Mouse (Mus musculus): ENCODE measurements at regions not wholly inside any gene's neighbourhood (a gene's known extent, or its start where the extent isn't known, plus 50 kb on each side); places are given as distances from the start of the nearest gene placed in this dataset.

DNA sequence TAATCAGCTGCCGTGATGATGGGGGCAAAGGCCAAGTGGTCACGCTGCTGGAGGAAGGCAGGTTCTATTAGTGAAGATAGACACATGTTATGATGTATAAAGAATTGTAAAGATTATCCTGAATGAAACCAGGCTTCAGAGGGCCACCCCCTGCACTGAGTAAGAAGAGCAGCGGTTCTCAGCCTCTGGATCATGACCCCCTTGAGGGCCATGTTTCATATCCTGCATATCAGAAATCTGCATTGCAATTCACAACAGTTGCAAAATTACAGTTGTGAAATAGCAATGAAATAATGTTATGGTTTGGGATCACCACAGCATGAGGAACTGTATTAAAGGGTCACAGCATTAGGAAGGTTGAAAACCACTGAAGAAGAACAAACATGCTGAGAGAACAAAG is 162.5 kb upstream of the Zranb2 start:
- no peak for DNase-seq (ENCODE audit: low read depth, low spot score)

DNA sequence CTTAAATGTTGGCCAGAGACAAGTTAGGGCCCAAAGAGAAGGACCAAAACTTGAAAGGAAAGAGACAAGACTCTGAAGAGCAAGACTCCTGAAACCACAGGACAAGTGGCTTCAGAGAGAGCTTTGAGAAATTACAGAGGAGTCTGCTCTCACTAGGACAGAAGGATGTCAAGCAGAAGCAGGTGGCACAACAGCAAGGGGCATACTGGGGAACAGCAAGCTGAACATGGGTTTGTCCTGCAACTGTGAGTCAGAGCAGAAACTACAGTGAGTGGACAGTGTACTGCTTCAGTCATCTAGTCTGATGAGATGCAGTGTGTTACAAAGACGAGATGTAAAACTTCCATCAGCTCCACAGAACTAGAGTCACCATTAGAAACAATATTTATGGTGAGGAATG is 160.6 kb upstream of the Zranb2 start:
- no peak for DNase-seq (ENCODE audit: low read depth, low spot score)

DNA sequence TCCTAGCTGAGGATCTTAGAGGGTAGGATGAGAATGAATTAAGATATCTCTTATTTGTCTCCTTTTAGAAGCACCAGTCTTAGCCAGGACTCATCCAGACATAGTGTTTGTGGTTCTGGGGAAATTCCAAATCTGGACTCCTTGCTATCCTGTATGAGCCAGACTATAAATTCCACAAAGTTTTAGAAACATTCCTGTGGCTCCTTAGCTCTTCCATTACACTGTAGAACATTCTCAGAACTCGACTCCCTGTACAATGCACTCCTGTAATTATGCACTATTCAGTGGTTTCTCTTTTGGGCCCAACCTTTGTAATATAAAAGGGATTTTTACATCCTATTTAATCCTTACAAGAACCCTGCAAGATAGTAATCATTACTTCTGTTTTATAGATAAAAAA is 159.8 kb upstream of the Zranb2 start:
- DNase-seq (ENCODE audit: low read depth, low spot score), result no peak

DNA sequence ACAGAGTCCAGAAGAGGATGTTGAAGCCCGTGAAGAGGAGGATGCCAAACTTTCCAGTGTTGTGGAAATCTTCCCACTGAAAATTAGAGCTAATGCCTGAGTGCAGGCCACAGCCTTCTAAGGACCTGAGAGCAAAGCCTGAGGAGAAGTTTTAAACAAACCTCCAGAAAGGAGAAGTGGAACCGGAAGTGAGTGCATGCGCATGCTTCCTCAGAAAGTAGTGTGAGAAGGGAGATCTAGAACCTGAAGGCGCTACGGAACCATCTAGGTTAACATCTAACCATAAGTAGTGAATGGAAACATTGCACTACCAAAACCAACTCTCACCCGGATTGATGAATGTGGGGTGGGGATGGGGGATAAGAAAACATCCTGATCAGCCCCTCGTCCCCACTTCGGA is 156.4 kb upstream of the Zranb2 start:
- no peak for DNase-seq (ENCODE audit: low read depth, low spot score)

DNA sequence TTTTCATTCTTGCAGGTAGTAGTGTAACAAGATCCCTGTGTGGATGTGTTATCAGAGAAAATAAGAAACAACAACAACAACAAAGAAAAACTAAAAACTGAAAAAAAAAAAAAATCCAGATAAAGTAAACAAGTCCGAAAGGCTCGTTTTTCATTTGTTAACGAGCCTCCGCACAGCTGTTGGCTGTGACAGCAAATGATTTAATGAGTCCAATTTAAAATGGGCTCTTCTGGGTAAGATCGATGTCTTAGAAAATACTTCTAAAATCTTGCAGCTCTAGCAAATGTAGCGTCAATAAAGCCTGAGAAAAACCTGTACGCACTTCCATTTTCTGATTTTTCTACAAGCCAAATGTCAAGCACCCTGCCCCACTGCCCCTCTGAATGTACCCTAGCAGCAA is 155.8 kb upstream of the Zranb2 start:
- DNase-seq (ENCODE audit: low read depth, low spot score), result no peak

DNA sequence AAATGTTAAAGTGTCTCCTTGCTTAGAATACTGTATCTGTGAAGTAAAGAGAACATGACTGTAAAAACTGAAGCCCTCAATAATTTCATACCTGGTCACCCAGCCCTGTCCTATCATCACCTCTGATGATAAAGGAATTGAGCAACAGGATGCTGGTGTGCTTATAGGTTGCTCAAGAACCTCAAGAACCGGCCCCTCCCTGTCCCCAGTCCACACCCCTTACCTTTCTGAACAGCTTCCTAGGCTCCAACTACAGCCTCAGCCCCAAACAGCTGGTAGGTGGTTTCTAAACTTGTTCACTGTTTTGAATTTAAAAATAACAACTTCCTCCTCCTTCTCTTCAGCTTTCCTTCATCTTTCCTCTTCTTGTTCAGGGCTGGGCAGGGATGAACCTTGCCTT is 142.1 kb upstream of the Zranb2 start:
- no peak for DNase-seq (ENCODE audit: low read depth, low spot score)

DNA sequence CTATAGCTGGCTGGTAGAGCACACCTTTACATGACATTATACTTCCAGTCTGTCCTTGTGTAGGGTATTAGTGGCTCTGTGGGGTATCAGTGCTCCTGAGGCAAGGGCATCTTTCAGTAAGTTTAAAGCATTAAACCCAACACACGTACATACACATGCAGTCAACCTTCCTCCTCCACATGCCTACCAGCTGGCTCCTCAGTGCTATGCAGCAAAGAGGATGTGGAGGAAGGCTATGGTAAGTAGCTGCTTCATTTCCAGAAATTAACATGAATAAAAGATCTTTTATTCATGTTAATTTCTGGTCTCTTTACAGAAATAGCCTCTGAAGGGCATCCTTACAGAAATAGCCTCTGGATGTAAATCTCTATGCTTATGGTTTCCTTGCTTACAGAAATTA is 140.1 kb upstream of the Zranb2 start:
- no peak for DNase-seq (ENCODE audit: low read depth, low spot score)

DNA sequence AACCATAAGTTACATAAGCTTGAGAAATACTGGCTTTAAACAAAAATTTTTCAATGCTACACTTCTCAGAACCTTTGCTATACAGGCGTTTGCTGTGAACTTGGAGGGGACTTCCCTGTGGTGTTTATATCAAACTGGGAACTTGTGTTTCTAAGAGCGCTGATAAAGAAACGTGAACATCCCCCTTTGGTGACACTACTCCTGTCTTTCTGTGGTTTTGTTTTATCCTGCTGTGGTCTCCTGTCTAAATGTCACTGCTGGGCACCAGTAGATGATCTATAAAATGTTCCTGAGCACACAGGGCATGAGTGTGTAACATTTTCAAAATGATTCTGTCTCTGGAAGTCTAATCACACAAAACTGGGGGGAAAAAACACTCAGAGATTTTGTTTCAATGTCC is 134.1 kb upstream of the Zranb2 start:
- DNase-seq (ENCODE audit: low read depth, low spot score), result no peak

DNA sequence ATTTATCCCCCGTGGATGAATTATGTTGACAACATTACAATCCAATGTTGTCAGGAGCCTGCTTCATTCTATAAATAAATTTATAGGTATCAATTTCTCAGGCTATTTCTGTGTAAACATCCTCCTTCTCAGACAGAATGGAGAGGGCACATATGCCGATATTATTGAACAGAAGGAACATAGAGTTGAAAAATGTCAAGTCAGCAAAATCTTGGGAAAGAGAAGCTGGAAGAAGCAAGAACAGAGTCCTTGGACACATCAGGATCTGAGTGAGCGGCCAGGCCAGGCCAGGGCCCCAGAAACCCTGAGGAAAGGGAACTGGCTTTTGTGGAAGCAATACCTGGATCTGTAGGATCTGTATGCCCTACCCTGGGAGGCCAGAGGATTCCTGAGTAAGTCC is 129.9 kb upstream of the Zranb2 start:
- no peak for DNase-seq (ENCODE audit: low read depth, low spot score)

DNA sequence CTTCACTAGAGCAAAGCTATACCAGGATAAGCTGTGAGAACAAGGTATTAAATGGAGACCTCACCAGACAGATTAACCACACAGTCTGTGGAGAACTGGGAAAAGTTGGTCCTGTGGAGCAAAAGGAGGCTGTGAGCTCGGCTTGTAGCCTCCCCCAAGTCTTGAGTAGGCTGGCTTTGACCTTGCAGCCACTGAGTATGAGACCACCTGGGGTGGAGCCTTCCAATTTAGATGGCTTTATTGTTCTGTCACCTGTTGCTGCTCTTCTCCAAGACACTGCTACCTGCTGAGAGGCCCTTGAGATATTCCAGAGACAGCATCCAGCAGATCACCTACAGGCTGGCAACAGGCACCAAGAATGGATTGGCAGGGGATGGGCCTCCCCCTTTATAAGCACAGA is 110.5 kb upstream of the Zranb2 start:
- DNase-seq (ENCODE audit: low read depth, low spot score), result peak; percentile 84

DNA sequence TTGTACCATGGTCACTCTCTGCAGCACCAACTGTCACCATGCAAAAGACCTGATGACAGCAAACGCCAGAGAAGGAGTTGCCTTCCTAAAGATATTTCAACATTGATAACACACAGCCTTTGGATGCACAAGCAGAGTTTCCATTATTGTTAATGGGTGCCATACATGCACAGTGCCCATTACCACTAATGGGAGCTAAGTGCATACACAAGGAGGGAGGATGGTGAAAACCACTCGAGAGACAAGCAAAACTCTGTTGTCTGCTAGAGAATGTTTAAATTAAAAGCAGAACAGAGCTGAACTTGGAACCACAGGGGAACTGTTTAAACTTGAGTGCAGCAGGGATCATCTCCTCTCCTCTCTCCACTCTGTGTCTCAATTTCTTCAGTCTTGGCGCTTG is 107.2 kb upstream of the Zranb2 start:
- DNase-seq (ENCODE audit: low read depth, low spot score), result no peak

DNA sequence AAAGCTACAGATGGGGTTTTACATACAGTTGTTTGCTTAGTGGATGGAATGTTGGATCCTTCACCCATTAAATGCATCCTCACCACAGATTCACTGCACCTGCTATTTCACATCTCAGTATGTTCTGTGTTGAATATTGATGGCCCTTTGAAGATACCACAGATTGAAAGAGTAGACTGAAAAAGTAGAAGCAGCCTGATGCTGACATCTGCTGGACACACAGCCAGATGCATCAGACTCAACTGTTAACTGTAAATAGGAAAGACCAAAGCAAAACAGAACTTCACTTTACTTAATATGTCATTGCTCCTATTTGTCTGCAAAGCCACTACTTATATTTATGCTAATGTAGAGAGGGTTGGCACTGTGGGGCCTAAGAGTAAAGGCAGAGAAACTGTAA is 84.2 kb upstream of the Zranb2 start:
- DNase-seq (ENCODE audit: low read depth, low spot score), result peak; percentile 12

DNA sequence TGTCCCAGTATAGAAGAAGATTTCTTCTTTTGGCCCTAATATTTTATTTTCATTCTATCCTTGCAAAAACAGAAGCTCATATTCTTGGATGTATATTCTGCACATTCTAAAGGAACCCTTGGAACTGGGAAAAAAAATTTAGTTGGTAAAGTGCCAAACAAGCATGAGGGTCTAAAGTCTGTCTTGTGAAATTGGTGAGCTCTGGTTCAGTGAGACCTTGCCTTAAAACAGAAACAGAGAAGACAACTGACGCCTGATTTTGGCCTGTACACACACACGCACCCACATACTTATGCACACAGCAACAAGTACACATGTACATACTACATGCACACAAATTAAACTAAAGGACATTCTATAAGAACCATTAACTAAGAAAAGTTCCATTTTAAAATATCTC is 62.4 kb upstream of the Zranb2 start:
- no peak for DNase-seq (ENCODE audit: low read depth, low spot score)

DNA sequence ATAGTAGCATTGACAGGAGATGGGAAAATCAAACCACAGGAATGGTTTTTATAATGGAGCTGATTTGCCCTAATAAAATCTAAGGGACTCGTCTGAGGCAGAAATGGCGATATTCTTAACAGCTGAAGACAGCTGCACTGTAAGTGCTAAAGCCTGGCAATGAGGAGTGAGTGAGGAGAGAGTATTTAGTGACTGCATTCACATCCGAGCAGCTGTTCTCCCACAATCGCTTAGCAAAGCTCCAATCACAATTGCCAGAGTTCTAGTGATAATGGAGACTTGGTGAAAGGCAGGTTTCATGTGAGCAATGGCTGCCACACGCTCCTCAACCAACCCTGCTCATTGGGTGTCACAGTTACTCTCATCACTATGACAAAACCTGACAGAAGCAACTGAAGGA is 61.3 kb upstream of the Zranb2 start:
- no peak for DNase-seq (ENCODE audit: low read depth, low spot score)

DNA sequence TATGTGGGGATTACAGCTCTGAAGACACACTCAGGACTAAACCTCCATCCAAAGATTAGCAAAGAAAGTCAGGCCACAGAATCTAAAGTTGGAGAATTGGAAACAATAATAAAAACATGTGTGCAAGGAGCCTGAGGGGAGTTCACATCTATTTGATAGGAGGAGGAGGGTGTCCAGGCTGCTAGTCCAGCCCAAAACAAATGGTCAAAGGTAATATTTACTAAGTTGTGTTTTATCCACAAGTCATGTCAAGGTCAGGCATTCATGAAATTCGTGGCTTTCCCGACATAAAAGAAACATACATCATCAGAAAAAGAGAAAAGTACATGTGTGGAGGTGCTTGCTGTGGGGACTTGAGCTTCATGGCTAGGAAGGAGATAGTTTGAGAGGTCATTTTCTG is 56.2 kb upstream of the Zranb2 start:
- DNase-seq (ENCODE audit: low read depth, low spot score), result no peak

All from ZHBTc4 (cell line).